Mouse (Mus musculus) neural tube, embryonic 15.5 days (tissue): Measurements from ENCODE around the gene Per1. TPM values are rescaled to one million over a fixed set of nuclear protein-coding genes. Genes with fewer than 3 reads are reported as not detected.

Experiments used
- ATAC-seq: fragments of 200-750 bp; cut with Nextera tagmentation; 2 replicates; pipeline ENCODE4 v1.8.0; 2017; ENCODE audit warnings: mild to moderate bottlenecking, moderate TSS enrichment, moderate library complexity; ENCODE audit not compliant: low FRiP score
- H3K27ac ChIP-seq: fragments of 300-500 bp; sonication (generic); replicated peaks from 2 replicates; pipeline ENCODE4 v1.5.1; 2015; ENCODE audit warnings: mild to moderate bottlenecking, inconsistent platforms
- H3K27me3 ChIP-seq: fragments of 300-500 bp; sonication (generic); replicated peaks from 2 replicates; pipeline ENCODE4 v1.6.1; 2015; ENCODE audit warnings: inconsistent platforms
- H3K36me3 ChIP-seq: fragments of 300-500 bp; sonication (generic); 2 replicates; pipeline ENCODE4 v1.6.1; 2015; ENCODE audit warnings: inconsistent platforms
- H3K4me1 ChIP-seq: fragments of 300-500 bp; sonication (generic); 2 replicates; pipeline ENCODE4 v1.6.1; 2015; ENCODE audit warnings: inconsistent platforms
- H3K4me2 ChIP-seq: fragments of 300-500 bp; sonication (generic); 2 replicates; pipeline ENCODE4 v1.6.1; 2015; ENCODE audit warnings: inconsistent platforms, mild to moderate bottlenecking, moderate library complexity
- H3K4me3 ChIP-seq: fragments of 300-500 bp; sonication (generic); replicated peaks from 2 replicates; pipeline ENCODE4 v1.5.1; 2015; ENCODE audit warnings: mild to moderate bottlenecking, inconsistent platforms
- H3K9ac ChIP-seq: fragments of 300-500 bp; sonication (generic); replicated peaks from 2 replicates; pipeline ENCODE4 v1.6.1; 2015; ENCODE audit warnings: mild to moderate bottlenecking, inconsistent platforms
- H3K9me3 ChIP-seq: fragments of 300-500 bp; sonication (generic); replicated peaks from 2 replicates; pipeline ENCODE4 v1.6.1; 2016; ENCODE audit warnings: inconsistent platforms
- WGBS: fragments of 180-500 bp; shearing (Covaris S2); methylation state at CpG from one replicate; pipeline ENCODE4 v1.1.7; 2015; ENCODE audit warnings: mixed read lengths; 5-methylcytosine and 5-hydroxymethylcytosine counted together
- polyA plus RNA-seq: library from polyadenylated mRNA; unstranded; fragments of >200 nt; fragmentation: Nextera tagmentation; extraction: Ambion mirVana; gene quantifications from 2 replicates; pipeline ENCODE4 v1.2.1, GENCODE M21; 2015

Per1 gene
- polyA plus RNA-seq, 1 experiment from 2014 or later, result 10.0 TPM

DNA sequence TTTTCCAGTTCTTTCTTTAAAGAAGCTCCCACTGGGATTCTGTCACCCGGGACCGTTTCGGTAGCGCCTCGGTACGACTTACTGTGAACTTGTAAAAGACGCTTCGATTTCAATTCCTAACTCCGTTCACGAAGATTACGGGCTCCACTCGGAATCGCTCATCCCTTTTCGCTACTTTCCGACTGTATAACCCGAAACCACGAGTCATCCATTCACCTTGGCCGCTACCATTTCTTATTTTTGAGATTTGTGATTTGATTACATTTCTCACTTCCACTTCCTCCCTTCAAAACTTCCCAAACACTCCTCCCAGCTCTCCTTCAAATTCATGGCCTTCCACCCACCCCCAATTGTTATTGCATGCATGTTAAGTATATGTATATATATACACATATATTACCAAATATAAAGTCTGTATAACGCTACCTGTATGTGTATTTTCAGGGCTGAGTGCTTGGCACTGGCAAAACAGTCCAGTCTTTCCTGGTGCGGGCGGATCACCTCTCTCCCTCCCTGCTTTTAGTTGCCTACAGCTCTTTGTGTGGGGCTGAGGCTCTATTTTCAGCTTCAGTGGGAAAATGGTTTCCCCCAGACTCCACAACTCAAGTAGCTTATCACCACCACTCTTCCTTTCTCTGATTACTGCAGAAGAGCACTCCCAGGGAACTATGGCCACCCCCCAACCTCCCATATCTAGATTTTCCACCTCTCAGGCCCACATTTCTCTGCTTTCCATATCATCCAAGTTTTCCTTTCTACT, 16.2 kb downstream of the Per1 start:
- Histone ChIP-seq H3K36me3 (peaks cover 31% of the 10 kb centered on the region), H3K4me3 (peak overlapping the region; percentile 41), H3K27me3 (peaks cover 12% of the 10 kb centered on the region), H3K27ac (peak overlapping the region; percentile 60; the same call in 1 of the 2 replicates), H3K9ac (peak overlapping the region; percentile 31; the same call in 1 of the 2 replicates), H3K9me3 (no peaks in the 10 kb centered on the region), H3K4me2 (peak overlapping the region; percentile 56), H3K4me1 (peaks cover 10% of the 10 kb centered on the region)
- ATAC-seq, result no peak; the same call in 1 of the 2 replicates
- 7% methylated on average over 21 of the region's 21 CpGs for WGBS

DNA sequence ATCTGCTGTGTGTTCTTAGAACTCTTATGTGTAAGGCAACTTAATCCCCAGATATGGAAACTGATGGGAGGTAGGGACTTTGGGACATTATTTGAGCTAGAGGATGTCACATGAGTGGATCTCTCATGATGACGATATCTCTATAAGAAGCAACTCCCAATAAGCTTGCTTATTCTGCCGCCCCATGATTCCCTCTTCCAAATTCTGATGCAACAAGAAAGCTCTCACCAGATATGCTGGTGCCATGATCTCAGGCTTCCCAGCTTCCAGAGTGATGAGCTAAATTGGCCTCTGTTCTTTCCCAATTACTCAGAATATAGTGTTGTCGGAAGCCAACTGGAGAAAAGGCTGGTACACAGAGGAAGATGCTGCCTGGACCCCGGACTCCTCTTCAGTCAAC, 16.8 kb downstream of the Per1 start:
- Histone ChIP-seq H3K27ac (no peak overlapping the region), H3K4me2 (peak overlapping the region; percentile 56), H3K9me3 (no peaks in the 10 kb centered on the region), H3K4me1 (peaks cover 14% of the 10 kb centered on the region), H3K27me3 (peaks cover 12% of the 10 kb centered on the region), H3K9ac (0 out of 2 replicates have a peak overlapping the region, but pooled peaks have one; percentile 34), H3K36me3 (peaks cover 27% of the 10 kb centered on the region), H3K4me3 (peak overlapping the region; percentile 4; the same call in 1 of the 2 replicates)
- 58% methylated on average over 4 of the region's 4 CpGs for WGBS
- no peak for ATAC-seq

DNA sequence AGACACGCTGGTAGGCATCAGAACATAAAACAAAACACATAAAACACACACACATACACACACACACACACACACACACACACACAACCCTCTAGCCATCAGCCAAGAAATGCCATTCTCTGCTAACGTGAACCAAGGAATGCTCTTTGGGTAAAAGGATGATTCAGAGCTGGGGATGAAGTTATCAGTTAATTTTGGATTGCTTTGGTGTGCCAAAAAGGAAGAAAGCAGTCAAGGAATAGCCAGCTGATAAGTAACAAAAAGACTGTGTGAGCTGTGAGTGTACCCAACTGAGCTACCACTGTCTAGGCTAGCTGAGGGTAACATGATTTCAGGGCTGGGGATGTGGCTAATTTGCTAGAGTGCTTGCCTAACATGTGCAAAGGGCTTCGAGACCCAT, 19.0 kb downstream of the Per1 start:
- Histone ChIP-seq H3K9ac (no peak overlapping the region), H3K4me1 (peaks cover 27% of the 10 kb centered on the region), H3K4me2 (no peak overlapping the region), H3K27ac (no peak overlapping the region), H3K4me3 (no peak overlapping the region), H3K27me3 (peaks cover 12% of the 10 kb centered on the region), H3K9me3 (no peaks in the 10 kb centered on the region), H3K36me3 (peaks cover 6% of the 10 kb centered on the region; the same call in 1 of the 2 replicates)
- WGBS, result 80% methylated on average over 3 of the region's 3 CpGs
- ATAC-seq, result no peak

DNA sequence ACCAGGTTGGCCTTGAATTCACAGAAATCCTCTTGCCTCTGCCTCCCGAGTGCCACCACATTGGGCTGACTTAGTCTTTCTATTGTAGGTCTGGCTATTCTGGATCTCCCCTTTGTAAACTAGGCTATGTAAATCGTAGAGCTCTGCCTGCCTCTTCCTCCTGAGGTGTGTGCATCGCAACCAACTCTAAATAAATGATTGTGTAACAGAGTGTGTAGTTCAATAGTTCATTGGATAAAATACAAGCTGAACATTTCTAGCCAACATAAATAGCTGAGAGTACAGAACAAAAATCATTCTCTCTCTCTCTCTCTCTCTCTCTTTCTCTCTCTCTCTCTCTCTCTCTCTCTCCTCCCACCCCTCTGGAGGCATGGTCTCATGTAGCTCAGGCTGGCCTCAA, 19.6 kb downstream of the Per1 start:
- no peak for ATAC-seq
- Histone ChIP-seq H3K9me3 (no peaks in the 10 kb centered on the region), H3K27me3 (peaks cover 12% of the 10 kb centered on the region), H3K27ac (no peak overlapping the region), H3K9ac (no peak overlapping the region), H3K4me1 (peaks cover 33% of the 10 kb centered on the region), H3K4me3 (no peak overlapping the region), H3K4me2 (no peak overlapping the region), H3K36me3 (no peaks in the 10 kb centered on the region)
- 80% methylated on average over 3 of the region's 3 CpGs for WGBS

DNA sequence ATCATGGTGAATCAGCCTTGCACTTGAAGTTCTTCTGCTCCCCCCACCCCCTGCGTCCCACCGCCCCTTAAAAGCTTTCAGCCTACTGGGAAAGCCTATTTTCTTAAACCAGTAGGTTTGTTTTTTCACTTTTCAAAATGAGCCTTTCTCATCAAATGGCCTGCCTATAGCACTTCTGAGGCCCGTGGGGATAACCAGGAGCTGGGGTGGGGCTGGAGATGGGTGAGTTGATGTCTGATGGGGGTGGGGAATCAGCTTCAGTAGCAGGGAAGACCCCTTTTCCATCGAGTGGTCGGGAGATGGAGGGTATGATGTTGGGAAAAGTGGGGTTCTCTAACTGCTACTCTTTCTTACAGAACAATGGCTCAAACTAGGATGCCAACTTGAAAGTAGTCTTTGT, 21.8 kb downstream of the Per1 start:
- Histone ChIP-seq H3K4me1 (peaks cover 47% of the 10 kb centered on the region), H3K27me3 (peaks cover 17% of the 10 kb centered on the region)
- 56% methylated on average over 5 of the region's 5 CpGs for WGBS

DNA sequence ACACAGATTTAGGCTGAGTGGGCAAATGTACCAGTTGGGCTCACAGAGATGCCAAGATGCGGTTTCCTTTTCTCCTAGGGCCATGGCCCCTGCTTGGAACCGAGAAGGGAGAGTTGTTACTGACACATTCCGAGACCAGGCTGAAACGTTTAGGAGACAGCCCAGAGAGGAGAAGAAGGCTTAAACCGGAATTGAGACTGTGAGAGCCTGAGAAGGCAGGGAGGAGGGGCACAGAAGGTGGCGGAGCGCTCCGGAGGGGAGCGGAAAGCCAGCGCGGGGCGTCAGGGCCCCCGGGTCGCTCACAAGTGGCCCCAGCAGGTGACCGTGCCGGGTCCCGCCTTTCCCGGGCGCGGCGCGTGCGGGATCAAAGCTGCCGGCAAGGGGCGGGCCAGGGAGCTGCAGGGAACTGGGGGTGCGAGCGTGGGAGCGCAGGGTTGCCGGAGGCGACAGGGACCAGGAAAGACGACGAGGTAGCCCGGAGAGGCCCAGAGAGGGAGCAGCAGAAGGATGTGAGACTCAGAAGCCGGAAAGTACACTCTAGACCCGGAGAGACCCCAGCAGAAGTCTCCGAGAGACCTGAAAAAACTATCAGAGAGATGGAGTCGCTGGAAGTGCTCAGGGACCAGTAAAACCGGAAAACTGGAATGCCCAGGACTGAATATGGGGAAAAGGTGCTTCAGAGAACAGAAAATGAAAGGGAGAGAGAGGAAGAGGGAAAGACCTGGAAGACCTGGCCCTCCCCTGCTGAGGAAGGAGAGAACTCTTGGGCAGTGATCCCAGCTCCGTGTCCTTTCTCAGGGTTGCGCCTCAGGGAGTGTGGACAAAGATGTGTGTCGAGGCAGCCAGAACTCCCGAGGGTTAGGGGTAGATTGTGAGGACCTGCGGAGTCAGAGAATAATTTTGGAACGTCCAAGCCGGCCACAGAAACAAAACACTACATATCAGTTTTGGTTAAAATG, 23.0 kb downstream of the Per1 start:
- Histone ChIP-seq H3K27ac (peak overlapping the region; percentile 80), H3K4me1 (peaks cover 50% of the 10 kb centered on the region), H3K9me3 (no peaks in the 10 kb centered on the region), H3K9ac (peak overlapping the region; percentile 87), H3K27me3 (peaks cover 17% of the 10 kb centered on the region), H3K4me2 (peak overlapping the region; percentile 97), H3K36me3 (no peaks in the 10 kb centered on the region), H3K4me3 (peak overlapping the region; percentile 85)
- ATAC-seq, result no peak
- under 1% methylated on average over 43 of the region's 45 CpGs for WGBS

More for the DNA sequence above, 21.8 kb downstream of the Per1 start:
- Histone ChIP-seq H3K4me2 (peak overlapping the region; percentile 97), H3K4me3 (peak overlapping the region; percentile 85), H3K9ac (peak overlapping the region; percentile 87; the same call in 1 of the 2 replicates), H3K27ac (no peak overlapping the region), H3K9me3 (no peaks in the 10 kb centered on the region), H3K36me3 (no peaks in the 10 kb centered on the region)
- ATAC-seq, result no peak

DNA sequence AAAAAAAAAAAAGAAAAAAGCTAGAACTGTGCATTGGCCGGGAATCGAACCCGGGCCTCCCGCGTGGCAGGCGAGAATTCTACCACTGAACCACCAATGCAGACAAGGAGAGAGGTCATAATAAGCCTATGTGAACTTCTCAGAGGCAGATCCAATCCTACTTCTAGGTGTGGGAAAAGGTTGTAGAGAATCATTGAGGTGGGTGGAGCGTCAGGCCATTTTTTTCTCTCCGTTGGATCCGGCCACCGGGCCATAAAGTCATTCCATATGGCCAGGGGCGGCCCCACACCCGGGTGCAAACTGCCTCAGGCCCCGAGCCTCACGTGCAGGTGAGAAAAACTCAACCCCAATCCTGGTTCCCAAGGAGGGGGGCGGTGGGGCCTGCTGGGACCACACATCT, 23.7 kb downstream of the Per1 start:
- peaks cover 51% of the 10 kb centered on the region for H3K4me1 ChIP-seq
- H3K36me3 ChIP-seq, result no peaks in the 10 kb centered on the region
- no peak overlapping the region for H3K27ac ChIP-seq
- peaks cover 15% of the 10 kb centered on the region for H3K27me3 ChIP-seq
- H3K9ac ChIP-seq, result peak overlapping the region; percentile 87
- H3K9me3 ChIP-seq, result no peaks in the 10 kb centered on the region
- ATAC-seq, result no peak
- H3K4me3 ChIP-seq, result peak overlapping the region; percentile 85
- 1% methylated on average over 15 of the region's 15 CpGs for WGBS
- peak overlapping the region; percentile 97 for H3K4me2 ChIP-seq

DNA sequence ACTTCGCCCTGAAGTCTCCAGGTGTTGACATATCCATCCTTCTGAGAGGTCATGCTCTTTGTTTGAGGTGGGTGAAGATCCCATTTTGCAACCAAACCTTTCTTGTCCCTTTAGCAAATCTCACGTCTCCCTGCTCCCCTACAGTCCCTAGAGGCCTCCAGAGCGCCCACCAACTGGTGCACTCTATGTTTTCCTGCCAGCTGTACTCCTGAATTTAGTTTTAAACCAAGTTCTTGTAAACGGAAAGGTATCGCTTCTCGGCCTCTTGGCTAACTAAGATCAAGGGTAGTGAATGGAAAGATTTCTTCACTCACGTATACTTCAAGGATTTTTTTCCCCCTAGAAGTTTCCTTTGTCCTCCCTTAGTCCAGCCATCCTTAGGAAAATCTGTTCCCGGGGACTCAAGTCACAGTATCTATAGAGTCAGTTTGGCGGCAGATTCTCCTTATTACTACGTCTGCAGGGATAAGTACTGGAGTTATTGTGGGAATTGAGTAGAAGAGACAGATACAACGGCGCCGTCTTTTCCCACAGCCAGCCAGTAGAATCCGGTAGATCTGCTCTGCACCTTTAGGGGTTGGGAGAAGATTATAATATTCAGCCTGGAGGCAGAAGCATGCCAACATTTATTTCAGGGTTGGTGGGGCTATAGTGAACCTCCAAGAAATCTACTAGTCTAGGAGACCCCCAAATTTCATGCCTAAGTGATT, 24.6 kb downstream of the Per1 start:
- H3K27ac ChIP-seq, result no peak overlapping the region
- peak overlapping the region; percentile 97 for H3K4me2 ChIP-seq
- H3K4me3 ChIP-seq, result peak overlapping the region; percentile 85
- no peaks in the 10 kb centered on the region for H3K36me3 ChIP-seq
- 22% methylated on average over 14 of the region's 14 CpGs for WGBS
- peaks cover 11% of the 10 kb centered on the region; the same call in 1 of the 2 replicates for H3K27me3 ChIP-seq
- peak overlapping the region; percentile 5; the same call in 1 of the 2 replicates for H3K9ac ChIP-seq
- no peaks in the 10 kb centered on the region for H3K9me3 ChIP-seq
- peaks cover 51% of the 10 kb centered on the region for H3K4me1 ChIP-seq
- ATAC-seq, result no peak

DNA sequence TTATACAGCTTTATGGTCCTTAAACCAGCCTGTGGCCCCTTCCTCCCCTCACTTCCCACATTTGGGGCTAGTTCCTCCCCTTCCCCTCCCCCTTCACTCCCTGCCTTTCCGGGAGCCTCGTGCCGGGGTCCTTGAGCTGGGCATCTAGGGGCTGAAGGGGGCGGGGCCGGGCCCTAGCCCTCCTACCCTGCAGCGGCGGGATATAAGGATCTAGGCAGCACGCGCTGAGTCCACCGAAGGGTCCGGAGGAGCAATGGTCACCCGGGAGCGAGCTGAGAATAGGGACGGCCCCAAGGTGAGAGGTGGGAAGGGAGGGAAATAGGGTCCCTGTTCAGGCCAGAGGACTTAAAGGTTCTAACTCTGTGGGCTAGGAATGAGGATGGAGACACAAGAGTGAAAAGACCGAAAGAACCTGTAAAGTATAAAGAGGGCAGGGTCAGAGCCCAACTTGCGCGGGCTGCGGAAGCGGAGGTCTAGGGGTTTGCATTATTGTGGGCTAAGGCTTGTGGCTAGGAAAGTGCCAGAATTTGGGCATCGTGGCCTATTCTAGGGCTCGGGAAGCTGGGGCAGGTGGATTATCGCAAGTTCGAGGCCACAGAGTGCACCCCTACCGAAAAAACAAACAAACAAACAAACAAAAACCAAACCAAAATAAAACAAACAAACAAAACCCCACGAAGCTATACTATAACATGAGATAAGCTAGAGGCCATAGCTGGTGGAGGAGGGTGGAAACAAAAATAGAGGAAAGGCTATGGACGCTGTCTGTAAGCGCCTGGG, 25.4 kb downstream of the Per1 start, which contains the start of gene Hes7:
TSS of gene Hes7 (plus strand) at position 184 of the 780 bp plus-strand sequence.
- Histone ChIP-seq H3K27me3 (peaks cover 10% of the 10 kb centered on the region; the same call in 1 of the 2 replicates), H3K4me2 (peak within 1 kb of the TSS; percentile 97), H3K9me3 (no peaks in the 10 kb centered on the region), H3K9ac (peak within 1 kb of the TSS; percentile 63), H3K36me3 (no peaks in the 10 kb centered on the region), H3K4me1 (peaks cover 52% of the 10 kb centered on the region), H3K4me3 (peak within 1 kb of the TSS; percentile 85), H3K27ac (no peak within 1 kb of the TSS)
- 2% methylated on average over 27 of the region's 27 CpGs for WGBS
- ATAC-seq, result no peak

DNA sequence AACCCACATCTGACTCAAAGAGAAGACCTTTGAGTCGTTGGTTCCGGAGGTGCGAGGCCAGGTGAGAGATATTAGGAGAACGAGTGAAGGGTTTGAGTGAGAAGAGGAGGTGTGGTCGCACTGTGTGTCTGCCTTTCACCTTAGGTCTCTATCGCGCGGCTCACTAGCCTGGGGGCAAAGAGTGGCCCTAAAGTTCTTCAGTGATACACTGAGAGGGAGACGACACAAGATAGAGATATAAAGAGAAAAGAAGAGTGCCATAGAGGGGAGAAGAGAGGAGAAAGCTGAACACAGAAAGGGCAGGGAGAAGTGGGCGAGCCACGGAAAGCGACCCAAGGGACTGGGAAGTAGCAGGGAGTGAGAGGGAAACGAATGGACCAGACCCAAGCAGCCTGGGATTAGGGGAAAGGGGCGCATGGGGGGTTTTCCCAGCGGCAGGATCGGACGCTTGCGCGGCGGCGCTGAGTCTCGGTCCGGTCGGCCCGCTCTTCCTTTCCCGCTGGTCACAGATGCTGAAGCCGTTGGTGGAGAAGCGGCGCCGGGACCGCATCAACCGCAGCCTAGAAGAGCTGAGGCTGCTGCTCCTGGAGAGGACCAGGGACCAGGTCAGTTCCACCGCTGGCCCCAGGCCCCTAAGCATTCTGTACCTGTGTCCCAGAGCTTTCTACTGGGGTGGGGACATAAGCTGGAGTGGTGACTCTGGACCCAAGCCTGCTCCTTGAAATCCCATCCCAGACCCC, 26.2 kb downstream of the Per1 start:
- ATAC-seq, result no peak
- Histone ChIP-seq H3K4me3 (peak overlapping the region; percentile 85), H3K36me3 (no peaks in the 10 kb centered on the region), H3K9ac (peak overlapping the region; percentile 63), H3K9me3 (no peaks in the 10 kb centered on the region), H3K4me1 (peaks cover 60% of the 10 kb centered on the region), H3K27ac (no peak overlapping the region), H3K4me2 (peak overlapping the region; percentile 97), H3K27me3 (peaks cover 5% of the 10 kb centered on the region; the same call in 1 of the 2 replicates)
- WGBS, result under 1% methylated on average over 33 of the region's 33 CpGs
